Mouse (Mus musculus): ENCODE data around the gene Tubal3. TPM values are rescaled to one million over a fixed set of nuclear protein-coding genes. Genes with fewer than 3 reads are reported as not detected.

The Tubal3 gene
- polyA plus RNA-seq, 1 experiment, result not detected

DNA sequence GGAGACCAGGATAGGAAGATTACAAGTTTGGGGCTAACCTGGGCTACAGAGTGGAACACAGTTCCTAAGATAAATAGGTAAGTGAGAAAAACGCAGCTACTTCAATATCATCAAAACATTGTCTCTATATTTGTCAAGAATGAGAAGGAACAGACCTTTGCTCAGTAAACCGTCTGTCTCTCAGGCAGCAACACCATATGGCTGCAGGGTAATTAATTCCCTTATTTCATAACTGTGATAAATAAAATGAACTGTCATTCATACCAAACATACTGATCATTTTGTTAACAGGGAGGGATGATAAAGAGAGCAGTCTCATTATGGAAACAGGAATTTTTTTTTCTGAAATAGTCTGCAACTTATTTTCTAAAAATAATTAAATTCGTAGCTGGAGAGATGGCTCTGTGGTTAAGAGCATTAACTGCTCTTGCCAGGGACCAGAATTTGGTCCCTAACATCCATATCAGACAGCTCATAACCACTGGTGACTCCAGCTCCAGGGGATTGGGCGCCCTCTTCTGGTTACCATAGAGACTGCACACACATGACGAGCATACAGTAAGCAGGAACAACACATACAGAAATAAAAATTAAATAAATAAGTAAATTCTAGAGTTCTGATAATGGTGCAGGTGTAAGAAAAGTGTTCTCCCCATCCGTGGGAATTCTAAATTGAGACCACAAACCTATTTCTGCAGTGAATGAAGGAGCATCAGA, 33.3 kb downstream of the Tubal3 start:
- H3K27ac ChIP-seq (ENCODE audit: insufficient read depth, low read length), result no peak overlapping the region
- TF ChIP-seq CTCF (IDR thresholded peaks at IDR 0.05; ENCODE audit: extremely low read depth, insufficient read depth, low read length) (no peak), POLR2A (IDR thresholded peaks at IDR 0.05; ENCODE audit: extremely low read depth, insufficient read depth, low read length) (no peak)
- H3K4me1 ChIP-seq (ENCODE audit: control insufficient read depth, insufficient read depth, low read length), result no peaks in the 10 kb centered on the region
- no peak overlapping the region for H3K4me3 ChIP-seq (ENCODE audit: insufficient read depth, low read length)

DNA sequence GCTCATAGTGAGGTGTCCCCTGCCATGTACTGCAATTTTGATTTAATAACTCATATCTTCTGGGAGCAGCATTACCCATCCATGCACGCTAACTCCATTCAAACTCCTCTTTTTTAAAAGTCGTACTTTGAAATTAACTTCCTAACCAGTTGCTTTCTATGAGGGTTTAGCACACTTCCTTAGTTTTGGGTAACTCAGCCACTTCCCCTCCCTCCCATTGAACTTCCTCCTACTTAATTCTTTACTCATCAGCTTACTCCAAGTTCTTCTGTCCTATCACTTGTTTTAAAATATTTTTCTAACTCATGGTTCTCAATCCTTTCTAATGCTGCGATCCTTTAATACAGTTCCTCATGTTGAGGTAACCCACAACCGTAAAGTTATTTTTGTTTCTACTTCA, 50.8 kb downstream of the Tubal3 start:
- H3K4me1 ChIP-seq (ENCODE audit: control insufficient read depth, insufficient read depth, low read length), result no peaks in the 10 kb centered on the region
- no peak overlapping the region for H3K4me3 ChIP-seq (ENCODE audit: insufficient read depth, low read length)
- H3K27ac ChIP-seq (ENCODE audit: insufficient read depth, low read length), result no peak overlapping the region
- TF ChIP-seq CTCF (IDR thresholded peaks at IDR 0.05; ENCODE audit: extremely low read depth, insufficient read depth, low read length) (no peak), POLR2A (IDR thresholded peaks at IDR 0.05; ENCODE audit: extremely low read depth, insufficient read depth, low read length) (no peak)

Other genes with a start within 250 kb of the Tubal3 start
- not detected in 2 replicates for gene Calml3, start 114.0 kb upstream of the Tubal3 start, polyA plus RNA-seq (2012; rRNA removed)
- not detected in 2 replicates for gene Calm4, start 80.5 kb upstream of the Tubal3 start, polyA plus RNA-seq (2012; rRNA removed)
- not detected in 2 replicates for gene Calm5, start 64.1 kb upstream of the Tubal3 start, polyA plus RNA-seq (2012; rRNA removed)
- gene Net1, start 54 bp upstream of the Tubal3 start, polyA plus RNA-seq (2012; rRNA removed), result 18.5 and 18.7 TPM in 2 replicates
- not detected in 2 replicates for gene Ucn3, start 27.1 kb downstream of the Tubal3 start, polyA plus RNA-seq (2012; rRNA removed)
- gene Akr1c14, start 130.7 kb downstream of the Tubal3 start, polyA plus RNA-seq (2012; rRNA removed), result 1.7 and 2.6 TPM in 2 replicates
- 1.8 and 2.0 TPM in 2 replicates for gene Akr1c18, start 232.4 kb downstream of the Tubal3 start, polyA plus RNA-seq (2012; rRNA removed)

Measured in cortical plate, adult 2 months (tissue).